Mouse (Mus musculus): ENCODE measurements around the gene Vps35l. TPM values are rescaled to one million over a fixed set of nuclear protein-coding genes. Genes with fewer than 3 reads are reported as not detected.

Vps35l gene
- polyA plus RNA-seq, 1 experiment from 2014 or later: 91.0 TPM

DNA sequence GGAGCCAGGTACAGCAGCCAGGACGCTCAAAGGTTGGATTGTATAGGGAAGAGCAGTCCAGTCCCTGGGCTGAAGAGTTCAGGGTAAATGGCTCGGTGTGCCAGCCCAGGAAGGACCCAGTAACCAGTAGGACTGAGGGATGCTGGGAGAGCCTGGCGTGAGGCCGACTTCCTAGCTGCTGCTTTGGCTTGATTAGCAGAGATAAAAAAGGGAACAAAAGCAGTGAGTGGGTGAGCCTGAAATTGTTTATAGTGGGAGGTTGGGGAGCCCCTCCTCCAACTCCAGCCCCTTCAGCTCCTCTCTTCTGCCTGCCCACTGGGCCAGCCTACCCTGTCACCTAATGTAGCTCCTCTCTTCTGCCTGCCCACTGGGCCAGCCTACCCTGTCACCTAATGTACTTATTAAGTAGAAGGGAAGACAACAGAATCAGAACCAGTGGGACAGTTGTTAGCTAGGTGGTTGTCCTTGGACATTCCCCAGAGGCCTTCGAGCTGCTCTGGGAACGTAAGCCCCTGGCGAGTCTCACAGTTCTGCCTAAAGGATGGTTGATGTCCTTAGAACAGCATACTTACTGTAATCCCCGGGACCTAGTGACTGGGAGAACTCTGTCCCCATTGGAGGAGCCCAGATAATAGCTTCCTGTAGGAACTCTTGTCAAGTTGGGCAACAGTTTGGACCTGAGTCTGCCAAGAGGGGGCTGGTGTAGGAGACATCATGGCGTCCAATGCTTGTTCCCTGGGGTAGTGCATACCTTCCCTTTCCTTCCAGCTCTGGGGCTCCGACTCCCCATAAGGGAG, 37.8 kb downstream of the Vps35l start:
- Histone ChIP-seq H3K27me3 (replicated peaks; ENCODE audit: control insufficient read depth, insufficient read depth, low read length) (no peaks in the 10 kb centered on the region), H3K27ac (ENCODE audit: low read depth, low read length) (peak overlapping the region; percentile 64; the same call in 1 of the 2 replicates), H3K9ac (ENCODE audit: low read length) (no peak overlapping the region), H3K36me3 (ENCODE audit: control insufficient read depth, insufficient read depth, low read length) (peaks cover 53% of the 10 kb centered on the region), H3K9me3 (replicated peaks; ENCODE audit: control insufficient read depth, low read length) (no peaks in the 10 kb centered on the region), H3K4me2 (ENCODE audit: low read length) (no peak overlapping the region), H3K4me3 (ENCODE audit: low read depth, low read length) (no peak overlapping the region), H3K4me1 (ENCODE audit: control insufficient read depth, insufficient read depth, low read length) (no peaks in the 10 kb centered on the region; the same call in 1 of the 2 replicates)
- ATAC-seq (no peak), DNase-seq (ENCODE audit: low spot score) (peak; percentile 24)
- WGBS: 76% methylated on average over 10 of the region's 10 CpGs

DNA sequence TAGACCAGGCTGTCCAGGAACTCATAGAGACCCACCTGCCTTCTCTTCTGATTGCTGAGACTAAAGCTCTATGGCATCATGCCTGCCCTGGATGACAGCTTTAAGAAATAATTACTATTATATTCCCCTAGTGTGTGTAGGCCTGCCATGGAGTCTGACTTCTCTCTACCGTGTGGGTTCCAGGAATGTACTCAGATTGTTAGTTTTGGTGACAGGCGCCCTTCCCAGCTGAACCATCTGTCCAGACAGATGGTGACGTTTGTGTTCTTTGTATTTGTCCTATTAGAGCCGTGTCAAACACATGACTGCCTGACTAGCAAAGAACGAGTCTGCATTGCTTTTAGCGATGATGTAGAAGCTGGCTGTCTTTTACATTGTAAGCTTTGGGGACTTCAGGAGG, 38.5 kb downstream of the Vps35l start:
- no peak overlapping the region for H3K4me3 ChIP-seq (ENCODE audit: low read depth, low read length)

DNA sequence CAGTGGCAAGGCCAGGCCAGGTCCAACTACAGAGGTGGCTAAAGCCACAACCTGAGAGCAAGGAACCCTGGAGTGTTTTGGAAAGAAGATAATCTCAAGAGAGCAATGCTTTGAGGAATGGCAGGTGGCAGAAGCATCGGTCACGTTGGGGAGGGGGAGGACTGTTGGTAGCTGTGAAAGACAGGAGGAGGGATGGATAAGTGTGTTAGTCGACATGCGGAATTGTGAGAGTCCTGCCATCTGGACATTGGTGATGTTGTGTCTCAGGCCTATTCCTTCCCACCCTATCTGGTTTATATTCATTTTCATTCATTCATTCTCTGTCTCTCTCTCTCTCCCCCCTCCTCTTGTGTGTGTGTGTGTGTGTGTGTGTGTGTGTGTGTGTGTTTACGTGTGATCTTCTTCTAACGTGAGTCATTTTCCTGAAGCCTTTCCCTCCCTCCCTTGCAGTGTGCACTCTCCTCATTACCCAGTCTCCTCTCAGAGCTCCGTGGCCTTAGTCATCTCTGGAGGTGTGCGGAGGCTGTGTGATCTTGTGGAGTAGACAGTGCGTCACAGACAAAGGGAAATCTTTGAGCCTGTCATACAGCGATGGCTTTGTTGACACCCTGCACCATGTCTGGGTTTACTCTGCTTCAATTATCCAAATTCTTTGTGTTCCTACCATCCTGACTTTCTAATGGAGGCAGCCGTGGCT, 43.4 kb downstream of the Vps35l start:
- Histone ChIP-seq H3K27me3 (replicated peaks; ENCODE audit: control insufficient read depth, insufficient read depth, low read length) (no peaks in the 10 kb centered on the region), H3K36me3 (ENCODE audit: control insufficient read depth, insufficient read depth, low read length) (peaks cover 45% of the 10 kb centered on the region), H3K4me1 (ENCODE audit: control insufficient read depth, insufficient read depth, low read length) (no peaks in the 10 kb centered on the region), H3K4me3 (ENCODE audit: low read depth, low read length) (no peak overlapping the region), H3K4me2 (ENCODE audit: low read length) (no peak overlapping the region), H3K9ac (ENCODE audit: low read length) (no peak overlapping the region), H3K27ac (ENCODE audit: low read depth, low read length) (peak overlapping the region; percentile 44; the same call in 1 of the 2 replicates), H3K9me3 (replicated peaks; ENCODE audit: control insufficient read depth, low read length) (no peaks in the 10 kb centered on the region)
- WGBS: 76% methylated on average over 11 of the region's 11 CpGs
- ATAC-seq (peak; percentile 55; the same call in 1 of the 2 replicates), DNase-seq (ENCODE audit: low spot score) (peak; percentile 48)

More for the DNA sequence above, 38.5 kb downstream of the Vps35l start:
- no peaks in the 10 kb centered on the region; the same call in 1 of the 2 replicates for H3K4me1 ChIP-seq (ENCODE audit: control insufficient read depth, insufficient read depth, low read length)
- DNase-seq (ENCODE audit: low spot score) (peak; percentile 85), ATAC-seq (peak; percentile 86)
- no peaks in the 10 kb centered on the region for H3K9me3 ChIP-seq (replicated peaks; ENCODE audit: control insufficient read depth, low read length)
- peaks cover 49% of the 10 kb centered on the region for H3K36me3 ChIP-seq (ENCODE audit: control insufficient read depth, insufficient read depth, low read length)
- no peaks in the 10 kb centered on the region for H3K27me3 ChIP-seq (replicated peaks; ENCODE audit: control insufficient read depth, insufficient read depth, low read length)
- no peak overlapping the region for H3K4me2 ChIP-seq (ENCODE audit: low read length)
- WGBS: 41% methylated on average over 6 of the region's 6 CpGs
- H3K27ac ChIP-seq (ENCODE audit: low read depth, low read length): peak overlapping the region; percentile 80
- H3K9ac ChIP-seq (ENCODE audit: low read length): no peak overlapping the region

DNA sequence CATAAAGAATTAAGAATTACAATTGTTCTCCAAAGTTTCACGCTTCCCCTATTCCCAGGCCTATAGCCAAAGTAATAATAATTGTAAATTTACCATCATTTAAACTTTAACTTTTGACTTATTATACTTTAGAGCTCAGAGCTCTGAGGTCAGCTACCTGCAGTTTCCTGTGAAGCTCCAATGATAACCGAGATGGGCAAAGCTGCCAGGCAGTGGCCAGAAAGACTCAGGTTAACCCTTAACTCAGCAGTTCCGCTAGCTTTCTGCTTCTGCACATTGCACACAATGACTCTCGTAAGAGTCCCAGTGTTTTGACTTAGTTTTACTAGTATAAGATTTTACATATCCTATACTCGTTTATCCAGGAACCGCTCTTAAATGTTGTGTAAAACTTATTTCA, 46.1 kb downstream of the Vps35l start:
- no peak for ATAC-seq
- H3K9ac ChIP-seq (ENCODE audit: low read length): no peak overlapping the region
- H3K36me3 ChIP-seq (ENCODE audit: control insufficient read depth, insufficient read depth, low read length): peaks cover 21% of the 10 kb centered on the region
- H3K4me2 ChIP-seq (ENCODE audit: low read length): no peak overlapping the region
- whole genome bisulfite sequencing: 72% methylated on average over 6 of the region's 6 CpGs
- no peak overlapping the region for H3K27ac ChIP-seq (ENCODE audit: low read depth, low read length)
- no peaks in the 10 kb centered on the region for H3K9me3 ChIP-seq (replicated peaks; ENCODE audit: control insufficient read depth, low read length)
- H3K4me3 ChIP-seq (ENCODE audit: low read depth, low read length): no peak overlapping the region
- no peaks in the 10 kb centered on the region for H3K27me3 ChIP-seq (replicated peaks; ENCODE audit: control insufficient read depth, insufficient read depth, low read length)
- DNase-seq (ENCODE audit: low spot score): no peak
- H3K4me1 ChIP-seq (ENCODE audit: control insufficient read depth, insufficient read depth, low read length): no peaks in the 10 kb centered on the region

DNA sequence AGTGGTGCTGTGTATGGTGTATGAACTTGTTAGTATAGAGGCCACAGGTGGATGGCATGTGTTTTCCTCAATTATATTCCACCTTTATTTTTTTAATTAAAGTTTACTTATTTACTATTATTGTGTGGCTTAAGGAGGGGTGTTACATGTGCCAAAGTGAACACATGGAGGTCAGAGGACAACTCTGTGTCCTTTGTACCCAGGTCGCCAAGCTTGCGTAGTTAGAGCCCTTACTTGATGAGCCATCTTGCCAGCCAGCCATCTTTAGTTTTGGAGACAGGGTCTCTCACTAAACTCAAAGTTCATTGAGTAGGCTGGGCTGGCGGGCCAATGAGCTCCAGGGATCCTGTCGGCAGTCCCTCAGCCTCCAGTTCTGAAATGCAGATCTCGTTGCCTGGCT, 47.3 kb downstream of the Vps35l start:
- DNase-seq (ENCODE audit: low spot score) (no peak), ATAC-seq (no peak)
- Histone ChIP-seq H3K27ac (ENCODE audit: low read depth, low read length) (no peak overlapping the region), H3K4me1 (ENCODE audit: control insufficient read depth, insufficient read depth, low read length) (no peaks in the 10 kb centered on the region), H3K36me3 (ENCODE audit: control insufficient read depth, insufficient read depth, low read length) (peaks cover 26% of the 10 kb centered on the region), H3K9ac (ENCODE audit: low read length) (no peak overlapping the region), H3K9me3 (replicated peaks; ENCODE audit: control insufficient read depth, low read length) (no peaks in the 10 kb centered on the region), H3K27me3 (replicated peaks; ENCODE audit: control insufficient read depth, insufficient read depth, low read length) (no peaks in the 10 kb centered on the region), H3K4me2 (ENCODE audit: low read length) (no peak overlapping the region), H3K4me3 (ENCODE audit: low read depth, low read length) (no peak overlapping the region)
- 91% methylated on average over 5 of the region's 5 CpGs for WGBS

DNA sequence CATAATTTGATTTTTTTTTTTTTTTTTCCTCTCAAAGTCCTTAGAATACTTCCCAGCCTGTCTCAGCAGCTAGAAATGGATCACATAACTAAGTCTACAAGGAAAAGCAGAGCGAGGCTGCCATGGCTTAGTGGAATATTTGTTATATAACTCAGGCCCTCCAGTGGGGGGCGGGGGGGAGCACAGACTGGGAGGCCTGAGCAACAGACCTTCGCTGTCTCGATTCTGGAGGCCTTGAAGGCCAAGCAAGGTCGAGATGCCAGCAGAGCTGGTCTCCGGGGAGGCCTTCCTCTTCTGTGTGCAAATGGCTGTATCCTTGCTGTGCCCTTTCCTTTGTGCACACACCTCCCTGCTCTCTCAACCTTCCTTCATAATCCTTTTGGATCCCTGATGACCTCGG, 48.5 kb downstream of the Vps35l start:
- peaks cover 36% of the 10 kb centered on the region for H3K36me3 ChIP-seq (ENCODE audit: control insufficient read depth, insufficient read depth, low read length)
- DNase-seq (ENCODE audit: low spot score): no peak

DNA sequence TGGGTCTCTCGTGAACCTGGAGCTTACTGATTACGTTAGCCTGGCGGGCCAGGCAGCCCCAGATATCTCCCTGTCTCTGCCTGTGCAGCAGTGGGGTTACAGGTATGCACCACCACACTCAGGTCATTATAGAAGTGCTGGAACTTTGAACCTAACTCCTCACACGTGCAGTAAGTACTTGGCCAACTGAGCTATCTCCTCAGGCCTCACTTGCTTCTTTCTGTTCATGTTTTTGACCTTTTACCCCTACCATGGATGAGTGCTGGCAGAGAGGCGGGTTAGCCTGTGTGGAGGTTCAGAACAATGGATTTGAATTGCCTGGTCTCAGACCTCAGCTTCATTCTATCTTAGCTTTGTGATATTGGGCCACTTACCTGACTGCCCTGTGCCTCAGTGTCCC, 50.3 kb downstream of the Vps35l start:
- no peak for DNase-seq (ENCODE audit: low spot score)
- no peak overlapping the region for H3K4me3 ChIP-seq (ENCODE audit: low read depth, low read length)
- no peak overlapping the region for H3K9ac ChIP-seq (ENCODE audit: low read length)
- H3K4me2 ChIP-seq (ENCODE audit: low read length): no peak overlapping the region
- WGBS: 83% methylated on average over 5 of the region's 5 CpGs
- ATAC-seq: no peak
- H3K9me3 ChIP-seq (replicated peaks; ENCODE audit: control insufficient read depth, low read length): no peaks in the 10 kb centered on the region
- H3K4me1 ChIP-seq (ENCODE audit: control insufficient read depth, insufficient read depth, low read length): no peaks in the 10 kb centered on the region
- H3K27me3 ChIP-seq (replicated peaks; ENCODE audit: control insufficient read depth, insufficient read depth, low read length): no peaks in the 10 kb centered on the region
- peaks cover 48% of the 10 kb centered on the region for H3K36me3 ChIP-seq (ENCODE audit: control insufficient read depth, insufficient read depth, low read length)
- no peak overlapping the region for H3K27ac ChIP-seq (ENCODE audit: low read depth, low read length)

More for the DNA sequence above, 48.5 kb downstream of the Vps35l start:
- Histone ChIP-seq H3K27me3 (replicated peaks; ENCODE audit: control insufficient read depth, insufficient read depth, low read length) (no peaks in the 10 kb centered on the region), H3K9ac (ENCODE audit: low read length) (no peak overlapping the region), H3K4me1 (ENCODE audit: control insufficient read depth, insufficient read depth, low read length) (no peaks in the 10 kb centered on the region), H3K27ac (ENCODE audit: low read depth, low read length) (no peak overlapping the region), H3K9me3 (replicated peaks; ENCODE audit: control insufficient read depth, low read length) (no peaks in the 10 kb centered on the region), H3K4me2 (ENCODE audit: low read length) (no peak overlapping the region), H3K4me3 (ENCODE audit: low read depth, low read length) (no peak overlapping the region)
- ATAC-seq: no peak
- 69% methylated on average over 7 of the region's 7 CpGs for WGBS

DNA sequence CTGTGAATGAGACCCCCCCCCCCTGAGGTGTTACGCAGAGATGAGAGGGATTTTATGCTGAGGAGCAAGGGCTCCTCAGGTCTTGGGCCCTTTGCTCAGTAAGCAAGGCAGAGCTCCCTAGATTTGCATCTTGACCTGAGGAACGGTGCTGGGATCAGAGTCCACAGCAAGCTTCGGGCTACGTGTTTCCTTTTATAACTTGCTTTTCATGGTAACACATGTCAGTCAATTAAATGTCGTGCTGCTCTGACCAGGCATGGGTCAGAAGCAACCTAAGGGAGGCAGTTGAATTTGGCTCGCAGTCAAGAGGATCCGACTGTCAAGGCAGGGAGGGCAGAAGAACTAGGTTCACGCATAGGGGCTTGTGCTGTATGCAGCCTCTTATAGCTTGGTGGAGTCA, 53.9 kb downstream of the Vps35l start:
- no peaks in the 10 kb centered on the region for H3K27me3 ChIP-seq (replicated peaks; ENCODE audit: control insufficient read depth, insufficient read depth, low read length)
- H3K27ac ChIP-seq (ENCODE audit: low read depth, low read length): no peak overlapping the region
- H3K9ac ChIP-seq (ENCODE audit: low read length): no peak overlapping the region
- no peak for ATAC-seq
- no peaks in the 10 kb centered on the region for H3K9me3 ChIP-seq (replicated peaks; ENCODE audit: control insufficient read depth, low read length)
- no peak for DNase-seq (ENCODE audit: low spot score)
- 92% methylated on average over 8 of the region's 8 CpGs for WGBS
- no peaks in the 10 kb centered on the region for H3K4me1 ChIP-seq (ENCODE audit: control insufficient read depth, insufficient read depth, low read length)
- H3K4me3 ChIP-seq (ENCODE audit: low read depth, low read length): no peak overlapping the region
- H3K36me3 ChIP-seq (ENCODE audit: control insufficient read depth, insufficient read depth, low read length): peaks cover 58% of the 10 kb centered on the region
- no peak overlapping the region for H3K4me2 ChIP-seq (ENCODE audit: low read length)

DNA sequence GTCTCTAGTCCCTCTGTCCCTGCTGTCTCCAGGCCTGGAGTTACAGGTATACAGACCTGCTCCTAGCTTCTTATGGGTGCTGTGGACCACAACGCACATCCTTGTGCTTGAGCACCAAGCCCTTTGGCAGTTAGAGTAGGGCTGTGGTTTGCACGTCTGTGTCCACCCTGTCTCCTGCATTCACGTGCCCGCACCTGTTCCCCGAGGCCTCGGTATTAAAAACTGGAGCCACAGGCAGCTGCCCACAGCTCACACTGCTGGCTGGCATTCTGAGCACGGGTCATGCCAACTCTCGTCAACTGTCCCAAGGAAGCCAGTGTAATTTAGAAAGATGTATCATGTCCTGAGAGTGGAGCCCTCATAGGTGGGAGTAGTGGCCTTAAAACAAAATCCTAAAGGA, 55.8 kb downstream of the Vps35l start:
- Histone ChIP-seq H3K4me3 (ENCODE audit: low read depth, low read length) (no peak overlapping the region), H3K27ac (ENCODE audit: low read depth, low read length) (no peak overlapping the region), H3K9me3 (replicated peaks; ENCODE audit: control insufficient read depth, low read length) (no peaks in the 10 kb centered on the region), H3K4me1 (ENCODE audit: control insufficient read depth, insufficient read depth, low read length) (no peaks in the 10 kb centered on the region), H3K4me2 (ENCODE audit: low read length) (no peak overlapping the region), H3K9ac (ENCODE audit: low read length) (no peak overlapping the region), H3K27me3 (replicated peaks; ENCODE audit: control insufficient read depth, insufficient read depth, low read length) (no peaks in the 10 kb centered on the region), H3K36me3 (ENCODE audit: control insufficient read depth, insufficient read depth, low read length) (peaks cover 73% of the 10 kb centered on the region)
- no peak for ATAC-seq
- no peak for DNase-seq (ENCODE audit: low spot score)
- 93% methylated on average over 8 of the region's 8 CpGs for WGBS
